Mouse (Mus musculus) MEL (cell line): ENCODE data around the gene Taf1c. TPM values are rescaled to one million over a fixed set of nuclear protein-coding genes. Genes with fewer than 3 reads are reported as not detected.

ENCODE experiments used
- DNase-seq: peaks from one replicate; pipeline ENCODE4 v3.0.0; 2011; ENCODE audit warnings: low read depth, low spot score
- H3K27ac ChIP-seq: 2 replicates; pipeline ENCODE4 v1.5.1; 2012; ENCODE audit warnings: low read depth, mild to moderate bottlenecking, control low read depth, low read length, moderate library complexity; ENCODE audit not compliant: control insufficient read depth
- H3K27me3 ChIP-seq, 2 experiments: fragments of 150-350 bp in 1 of 2; sonication (generic) in 1 of 2; 2 replicates each; pipeline ENCODE4 v1.6.1; 2012; ENCODE audit warnings: low read length in 2 of 2, mild to moderate bottlenecking in 2 of 2, improper control_type of control experiment in 1 of 2, moderate library complexity in 1 of 2; ENCODE audit not compliant: insufficient read depth in 2 of 2, control insufficient read depth in 1 of 2
- H3K36me3 ChIP-seq, 2 experiments: 2 replicates each; pipeline ENCODE4 v1.6.1; 2012 to 2014; ENCODE audit warnings: low read length in 2 of 2, improper control_type of control experiment in 1 of 2, inconsistent platforms in 1 of 2, mild to moderate bottlenecking in 1 of 2; ENCODE audit not compliant: insufficient read depth in 2 of 2, control insufficient read depth in 1 of 2
- H3K4me1 ChIP-seq, 2 experiments: fragments of 150-350 bp in 1 of 2; sonication (generic) in 1 of 2; 2 replicates each; pipeline ENCODE4 v1.6.1; 2012; ENCODE audit warnings: low read length in 2 of 2, improper control_type of control experiment in 1 of 2, mild to moderate bottlenecking in 1 of 2; ENCODE audit not compliant: insufficient read depth in 2 of 2, control insufficient read depth in 1 of 2
- H3K4me3 ChIP-seq, 2 experiments: fragments of 150-350 bp in 1 of 2; sonication (generic) in 1 of 2; 2 replicates each; pipeline ENCODE4 v1.5.1; 2012; ENCODE audit warnings: low read depth in 2 of 2, low read length in 2 of 2, mild to moderate bottlenecking in 2 of 2, moderate library complexity in 2 of 2, control low read depth in 1 of 2, improper control_type of control experiment in 1 of 2; ENCODE audit not compliant: control insufficient read depth in 1 of 2, insufficient read depth in 1 of 2
- H3K79me2 ChIP-seq: 2 replicates; pipeline ENCODE4 v1.6.1; 2012; ENCODE audit warnings: mild to moderate bottlenecking, low read length, moderate library complexity; ENCODE audit not compliant: control insufficient read depth, poor library complexity, insufficient read depth
- H3K9ac ChIP-seq: 2 replicates; pipeline ENCODE4 v1.6.1; 2012; ENCODE audit warnings: low read depth, mild to moderate bottlenecking, control low read depth, low read length, moderate library complexity; ENCODE audit not compliant: control insufficient read depth, poor library complexity, severe bottlenecking
- H3K9me3 ChIP-seq: fragments of 150-350 bp; sonication (generic); replicated peaks from 2 replicates; pipeline ENCODE4 v1.6.1; 2012; ENCODE audit warnings: mild to moderate bottlenecking, low read length, improper control_type of control experiment, moderate library complexity; ENCODE audit not compliant: insufficient read depth
- BHLHE40 ChIP-seq: IDR thresholded peaks from 2 replicates; pipeline ENCODE4 v1.6.1; 2012; ENCODE audit warnings: low read depth, mild to moderate bottlenecking, inconsistent platforms, low read length, improper control_type of control experiment, borderline replicate concordance
- CHD1 ChIP-seq: IDR thresholded peaks from 2 replicates; pipeline ENCODE4 v1.6.1; 2012; ENCODE audit warnings: low read depth, mild to moderate bottlenecking, inconsistent platforms, low read length, improper control_type of control experiment
- CHD2 ChIP-seq: IDR thresholded peaks from 2 replicates; pipeline ENCODE4 v1.6.1; 2011; ENCODE audit warnings: low read length, improper control_type of control experiment
- CTCF ChIP-seq, 3 experiments: IDR thresholded peaks in 2 of 3; conservative IDR thresholded peaks in 1 of 3; 2 replicates each; pipeline ENCODE4 v1.5.1; 2011 to 2012; ENCODE audit warnings: low read length in 3 of 3, low read depth in 2 of 3, mild to moderate bottlenecking in 2 of 3, improper control_type of control experiment in 1 of 3, inconsistent platforms in 1 of 3, mixed read lengths in 1 of 3, moderate library complexity in 1 of 3; ENCODE audit not compliant: control insufficient read depth in 1 of 3, insufficient read depth in 1 of 3, poor library complexity in 1 of 3, severe bottlenecking in 1 of 3
- E2F4 ChIP-seq: IDR thresholded peaks from 2 replicates; pipeline ENCODE4 v1.6.1; 2011; ENCODE audit warnings: low read depth, low read length, improper control_type of control experiment, borderline replicate concordance
- ELF1 ChIP-seq: IDR thresholded peaks from 2 replicates; pipeline ENCODE4 v1.6.1; 2014; ENCODE audit warnings: low read depth, mild to moderate bottlenecking, inconsistent platforms, low read length, improper control_type of control experiment, moderate library complexity
- KAT2A ChIP-seq: conservative IDR thresholded peaks from 2 replicates; pipeline ENCODE4 v1.6.1; 2012; ENCODE audit warnings: low read depth, low read length, improper control_type of control experiment, inconsistent platforms
- MAFK ChIP-seq: IDR thresholded peaks from 2 replicates; pipeline ENCODE4 v1.6.1; 2011; ENCODE audit warnings: low read depth, mild to moderate bottlenecking, low read length, improper control_type of control experiment, borderline replicate concordance
- MAX ChIP-seq: IDR thresholded peaks from 2 replicates; pipeline ENCODE4 v1.6.1; 2011; ENCODE audit warnings: low read length, improper control_type of control experiment
- MEF2A ChIP-seq: IDR thresholded peaks from 2 replicates; pipeline ENCODE4 v1.6.1; 2014; ENCODE audit warnings: low read depth, mild to moderate bottlenecking, inconsistent platforms, low read length, improper control_type of control experiment; ENCODE audit not compliant: poor library complexity, insufficient replicate concordance, severe bottlenecking; ENCODE audit errors: extremely low read depth
- MXI1 ChIP-seq: IDR thresholded peaks from 2 replicates; pipeline ENCODE4 v1.6.1; 2011; ENCODE audit warnings: mild to moderate bottlenecking, low read depth, low read length, improper control_type of control experiment
- MYB ChIP-seq: IDR thresholded peaks from 2 replicates; pipeline ENCODE4 v1.6.1; 2011; ENCODE audit warnings: mild to moderate bottlenecking, low read depth, low read length, improper control_type of control experiment
- NELFE ChIP-seq: IDR thresholded peaks from 2 replicates; pipeline ENCODE4 v1.6.1; 2011; ENCODE audit warnings: low read depth, low read length, improper control_type of control experiment
- POLR2AphosphoS2 ChIP-seq: IDR thresholded peaks from 2 replicates; pipeline ENCODE4 v1.6.1; 2011; ENCODE audit warnings: low read length, improper control_type of control experiment
- POLR2AphosphoS5 ChIP-seq: IDR thresholded peaks from 2 replicates; pipeline ENCODE4 v1.6.1; 2012; ENCODE audit warnings: low read depth, borderline replicate concordance, mild to moderate bottlenecking, inconsistent platforms, low read length, moderate library complexity, mixed read lengths
- RAD21 ChIP-seq: IDR thresholded peaks from 2 replicates; pipeline ENCODE4 v1.6.1; 2011; ENCODE audit warnings: mild to moderate bottlenecking, low read depth, low read length, improper control_type of control experiment
- RCOR1 ChIP-seq: IDR thresholded peaks from 2 replicates; pipeline ENCODE4 v1.6.1; 2012; ENCODE audit warnings: low read depth, mild to moderate bottlenecking, inconsistent platforms, low read length, improper control_type of control experiment
- SIN3A ChIP-seq: IDR thresholded peaks from 2 replicates; pipeline ENCODE4 v1.6.1; 2012; ENCODE audit warnings: low read length, improper control_type of control experiment, inconsistent platforms
- TAL1 ChIP-seq: IDR thresholded peaks from 2 replicates; pipeline ENCODE4 v1.6.1; 2012; ENCODE audit warnings: mild to moderate bottlenecking, inconsistent platforms, low read length, moderate library complexity, mixed read lengths
- TBP ChIP-seq: IDR thresholded peaks from 2 replicates; pipeline ENCODE4 v1.8.0; 2011; ENCODE audit warnings: low read depth, low read length, improper control_type of control experiment
- TCF12 ChIP-seq: IDR thresholded peaks from 2 replicates; pipeline ENCODE4 v1.6.1; 2014; ENCODE audit warnings: low read depth, mild to moderate bottlenecking, inconsistent platforms, low read length, improper control_type of control experiment, moderate library complexity
- ZC3H11A ChIP-seq: IDR thresholded peaks from 2 replicates; pipeline ENCODE4 v1.6.1; 2012; ENCODE audit warnings: low read depth, mild to moderate bottlenecking, inconsistent platforms, low read length, improper control_type of control experiment
- ZKSCAN1 ChIP-seq: IDR thresholded peaks from 2 replicates; pipeline ENCODE4 v1.6.1; 2012; ENCODE audit warnings: low read depth, mild to moderate bottlenecking, inconsistent platforms, low read length, improper control_type of control experiment, moderate library complexity
- ZMIZ1 ChIP-seq: IDR thresholded peaks from 2 replicates; pipeline ENCODE4 v1.6.1; 2012; ENCODE audit warnings: low read depth, mild to moderate bottlenecking, inconsistent platforms, low read length, improper control_type of control experiment, moderate library complexity
- polyA plus RNA-seq, 2 experiments: library from polyadenylated mRNA; stranded (reverse) in 1 of 2; unstranded in 1 of 2; fragments of >175 nt in 1 of 2; fragments of >200 nt in 1 of 2; gene quantifications; 2 replicates each; pipeline versions ENCODE4 v1.2.1 to v1.2.4; 2012; ENCODE audit warnings: low replicate concordance in 2 of 2, low read depth in 1 of 2; ENCODE audit not compliant: insufficient read length in 2 of 2, insufficient read depth in 1 of 2, missing spikeins in 1 of 2
- total RNA-seq: library from RNA; depleted of rRNA; stranded (reverse); fragments of 300-350 nt; gene quantifications from 2 replicates; pipeline ENCODE4 v1.2.3, GENCODE M21; 2012

Gene Taf1c
- total and polyA plus RNA-seq, 3 experiments, result 28.8 to 32.0 TPM; not detected in 1

DNA sequence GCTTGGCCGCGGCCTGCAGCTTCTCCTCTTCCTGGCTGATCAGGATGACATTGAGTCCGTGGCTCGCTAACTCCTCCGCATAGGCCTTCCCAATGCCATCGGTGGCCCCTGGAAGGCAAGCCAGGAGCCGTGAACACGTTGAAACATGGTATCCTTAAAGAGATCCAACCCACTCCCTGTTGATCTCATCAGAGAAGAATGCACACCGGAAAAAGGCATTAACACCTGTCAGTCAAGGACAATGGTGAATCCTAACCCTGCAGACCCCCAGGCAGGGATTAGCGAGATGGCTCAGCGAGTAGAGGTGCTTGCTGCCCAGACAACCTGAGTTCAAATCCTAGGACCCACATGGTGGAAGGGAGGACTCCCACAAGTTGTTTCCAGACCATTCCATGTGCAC, 38.7 kb downstream of the Taf1c start:
- Histone ChIP-seq H3K4me1 (peaks cover 0 to 2% of the 10 kb centered on the region in 2 experiments; a peak in 1 of 4 replicates), H3K27ac (no peak overlapping the region), H3K9me3 (no peaks in the 10 kb centered on the region), H3K36me3 (no peaks in the 10 kb centered on the region; a peak in 1 of 4 replicates), H3K79me2 (no peaks in the 10 kb centered on the region), H3K4me3 (no peak overlapping the region), H3K9ac (no peak overlapping the region), H3K27me3 (no peaks in the 10 kb centered on the region)
- TF ChIP-seq KAT2A, result no peak
- no peak for TF ChIP-seq TBP
- no peak for TF ChIP-seq E2F4
- TF ChIP-seq TAL1, result no peak
- no peak for TF ChIP-seq MAFK
- no peak for TF ChIP-seq ZMIZ1
- TF ChIP-seq POLR2AphosphoS2, result no peak
- TF ChIP-seq CHD2, result no peak
- no peak for TF ChIP-seq MXI1
- TF ChIP-seq NELFE, result no peak
- no peak for TF ChIP-seq BHLHE40
- TF ChIP-seq TCF12, result no peak
- no peak for TF ChIP-seq CTCF (IDR thresholded peaks at IDR 0.05 in 2 of 3, conservative IDR thresholded peaks at IDR 0.05 in 1 of 3; ENCODE audit: control insufficient read depth in 1 of 3, insufficient read depth in 1 of 3, low read depth in 2 of 3, low read length in 3 of 3, poor library complexity in 1 of 3, severe bottlenecking in 1 of 3)
- TF ChIP-seq MAX, result no peak
- TF ChIP-seq RCOR1, result no peak
- no peak for DNase-seq

DNA sequence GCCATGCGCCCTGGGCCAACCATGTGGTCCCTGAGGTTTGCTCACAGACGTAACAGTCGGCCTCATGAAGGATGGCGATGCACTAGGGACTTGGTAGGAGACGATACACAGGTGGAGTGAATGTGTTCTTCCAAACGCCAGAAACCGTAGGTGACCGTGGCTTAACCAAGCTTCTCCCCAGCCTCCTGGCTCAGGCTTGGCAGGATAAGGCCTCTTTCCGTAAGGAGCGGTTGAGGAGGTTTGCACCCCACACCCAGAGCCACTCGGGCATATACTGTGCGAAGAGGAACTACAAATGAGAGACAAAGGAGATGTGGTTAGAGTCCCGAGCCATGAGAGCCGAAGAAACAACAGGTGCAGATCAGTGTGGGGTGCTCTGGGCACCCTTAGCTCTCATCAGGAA, 41.2 kb downstream of the Taf1c start:
- Histone ChIP-seq H3K36me3 (no peaks in the 10 kb centered on the region; a peak in 1 of 4 replicates), H3K4me3 (no peak overlapping the region), H3K79me2 (no peaks in the 10 kb centered on the region), H3K9ac (no peak overlapping the region), H3K27ac (no peak overlapping the region), H3K9me3 (no peaks in the 10 kb centered on the region), H3K27me3 (no peaks in the 10 kb centered on the region), H3K4me1 (peaks cover 0 to 3% of the 10 kb centered on the region in 2 experiments; a peak in 2 of 4 replicates)
- no peak for TF ChIP-seq RAD21
- TF ChIP-seq ELF1, result no peak
- no peak for TF ChIP-seq POLR2AphosphoS5
- TF ChIP-seq TAL1, result no peak
- TF ChIP-seq MXI1, result no peak
- no peak for TF ChIP-seq POLR2AphosphoS2
- TF ChIP-seq TCF12, result no peak
- no peak for TF ChIP-seq MYB
- no peak for TF ChIP-seq ZKSCAN1
- no peak for TF ChIP-seq SIN3A
- TF ChIP-seq CHD1, result no peak
- TF ChIP-seq MEF2A, result no peak
- TF ChIP-seq ZC3H11A, result no peak
- no peak for TF ChIP-seq NELFE
- DNase-seq, result no peak
